Mouse (Mus musculus) lung, embryonic 16.5 days (tissue): ENCODE measurements around the gene Nodal. TPM values are rescaled to one million over a fixed set of nuclear protein-coding genes. Genes with fewer than 3 reads are reported as not detected.

Experiments
- ATAC-seq: fragments of 200-750 bp; cut with Nextera tagmentation; 2 replicates; pipeline ENCODE4 v1.8.0; 2017; ENCODE audit warnings: low read depth, mild to moderate bottlenecking, moderate library complexity
- H3K27ac ChIP-seq: fragments of 300-500 bp; sonication (generic); 2 replicates; pipeline ENCODE4 v1.5.1; 2014; ENCODE audit warnings: mild to moderate bottlenecking, control low read depth, low read length
- H3K27me3 ChIP-seq: fragments of 300-500 bp; sonication (generic); 2 replicates; pipeline ENCODE4 v1.6.1; 2014; ENCODE audit warnings: low read depth, low read length, mixed read lengths; ENCODE audit not compliant: control insufficient read depth, insufficient read depth
- H3K36me3 ChIP-seq: fragments of 300-500 bp; sonication (generic); 2 replicates; pipeline ENCODE4 v1.6.1; 2014; ENCODE audit warnings: low read length; ENCODE audit not compliant: control insufficient read depth, insufficient read depth
- H3K4me1 ChIP-seq: fragments of 300-500 bp; sonication (generic); replicated peaks from 2 replicates; pipeline ENCODE4 v1.6.1; 2014; ENCODE audit warnings: low read length, mixed read lengths; ENCODE audit not compliant: control insufficient read depth, insufficient read depth
- H3K4me2 ChIP-seq: fragments of 300-500 bp; sonication (generic); 2 replicates; pipeline ENCODE4 v1.6.1; 2014; ENCODE audit warnings: low read depth, low read length, control low read depth
- H3K4me3 ChIP-seq: fragments of 300-500 bp; sonication (generic); 2 replicates; pipeline ENCODE4 v1.5.1; 2014; ENCODE audit warnings: mild to moderate bottlenecking, low read length, control low read depth
- H3K9ac ChIP-seq: fragments of 300-500 bp; sonication (generic); 2 replicates; pipeline ENCODE4 v1.6.1; 2014; ENCODE audit warnings: low read length, control low read depth
- H3K9me3 ChIP-seq: fragments of 300-500 bp; sonication (generic); 2 replicates; pipeline ENCODE4 v1.6.1; 2016; ENCODE audit warnings: low read length; ENCODE audit not compliant: control insufficient read depth
- WGBS: fragments of 180-500 bp; shearing (Covaris S2); extraction: QIAGEN DNeasy Blood & Tissue Kit; methylation state at CpG from one replicate; pipeline ENCODE4 v1.1.7; 2014; 5-methylcytosine and 5-hydroxymethylcytosine counted together
- polyA plus RNA-seq: library from polyadenylated mRNA; unstranded; fragments of >200 nt; fragmentation: Nextera tagmentation; extraction: Ambion mirVana; gene quantifications from 2 replicates; pipeline ENCODE4 v1.2.1, GENCODE M21; 2015

The Nodal gene
- polyA plus RNA-seq, 1 experiment from 2014 or later = 0.20 TPM

- Histone ChIP-seq H3K36me3 (no peaks in the 10 kb centered on the region), H3K9ac (no peak overlapping the region), H3K27ac (no peak overlapping the region), H3K4me1 (no peaks in the 10 kb centered on the region), H3K4me2 (no peak overlapping the region), H3K4me3 (no peak overlapping the region), H3K9me3 (no peaks in the 10 kb centered on the region), H3K27me3 (peaks cover under 1% of the 10 kb centered on the region; the same call in 1 of the 2 replicates)
- 9% methylated on average over 4 of the region's 4 CpGs for WGBS
- ATAC-seq = no peak
Measured at GRCm38 (mm10) chr10:61409776-61410175, 8.0 kb upstream of the Nodal start.

DNA sequence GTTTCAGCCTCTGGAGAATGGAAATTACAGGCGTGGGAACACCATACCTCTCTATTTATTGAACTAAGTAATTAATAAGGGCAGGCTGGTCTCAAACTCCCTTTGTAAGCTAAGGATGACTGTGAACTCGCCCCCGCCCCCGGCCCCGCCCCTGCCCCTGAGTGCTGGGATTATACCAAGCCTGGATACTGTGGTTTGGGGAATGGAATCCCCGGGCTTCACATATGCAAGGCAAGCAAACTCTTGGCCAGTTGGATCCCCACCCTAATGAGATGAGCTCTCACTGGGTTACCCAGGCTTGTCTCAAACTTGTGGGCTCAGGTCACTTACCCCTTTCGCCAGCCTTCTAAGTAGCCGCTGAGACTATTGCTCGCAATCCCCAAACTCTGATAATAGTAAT lies 7.6 kb upstream of the Nodal start:
- no peaks in the 10 kb centered on the region for H3K4me1 ChIP-seq
- no peak overlapping the region for H3K4me2 ChIP-seq
- H3K36me3 ChIP-seq = no peaks in the 10 kb centered on the region
- H3K27ac ChIP-seq = no peak overlapping the region
- WGBS = 34% methylated on average over 9 of the region's 9 CpGs
- H3K9ac ChIP-seq = no peak overlapping the region
- H3K4me3 ChIP-seq = no peak overlapping the region
- no peaks in the 10 kb centered on the region for H3K9me3 ChIP-seq
- ATAC-seq = no peak
- H3K27me3 ChIP-seq = peaks cover 3% of the 10 kb centered on the region; the same call in 1 of the 2 replicates

- no peaks in the 10 kb centered on the region for H3K9me3 ChIP-seq
- H3K4me3 ChIP-seq = no peak overlapping the region
- no peaks in the 10 kb centered on the region for H3K4me1 ChIP-seq
- no peak overlapping the region for H3K9ac ChIP-seq
- no peaks in the 10 kb centered on the region for H3K36me3 ChIP-seq
- peaks cover 23% of the 10 kb centered on the region for H3K27me3 ChIP-seq
- no peak for ATAC-seq
- H3K4me2 ChIP-seq = no peak overlapping the region
- no peak overlapping the region for H3K27ac ChIP-seq
- WGBS = 16% methylated on average over 21 of the region's 21 CpGs
Measured at GRCm38 (mm10) chr10:61412910-61413625, 4.7 kb upstream of the Nodal start.

DNA sequence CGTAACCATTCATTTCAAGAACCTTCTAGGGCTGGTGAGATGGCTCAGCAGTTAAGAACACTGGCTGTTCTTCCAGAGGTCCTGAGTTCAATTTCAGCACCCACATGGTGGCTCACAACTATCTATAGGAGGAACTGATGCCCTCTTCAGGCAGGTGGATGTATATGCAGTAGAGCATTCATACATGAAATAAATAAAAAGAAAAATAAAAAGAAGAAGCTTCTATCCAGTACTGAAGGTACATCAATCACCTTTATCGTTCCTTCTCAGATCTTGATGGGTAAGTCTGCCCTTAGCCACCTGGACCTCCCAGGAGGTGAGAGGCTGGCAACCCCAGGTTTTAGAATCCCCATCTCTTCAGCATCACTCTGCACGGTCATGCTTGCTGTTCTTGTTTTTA lies 2.5 kb upstream of the Nodal start:
- 63% methylated on average over 3 of the region's 3 CpGs for WGBS
- H3K4me1 ChIP-seq = peaks cover 12% of the 10 kb centered on the region; the same call in 1 of the 2 replicates
- no peak overlapping the region for H3K9ac ChIP-seq
- H3K9me3 ChIP-seq = no peaks in the 10 kb centered on the region
- no peak overlapping the region for H3K4me2 ChIP-seq
- ATAC-seq = no peak
- peaks cover 44% of the 10 kb centered on the region for H3K27me3 ChIP-seq
- H3K4me3 ChIP-seq = no peak overlapping the region
- no peak overlapping the region for H3K27ac ChIP-seq
- no peaks in the 10 kb centered on the region for H3K36me3 ChIP-seq

DNA sequence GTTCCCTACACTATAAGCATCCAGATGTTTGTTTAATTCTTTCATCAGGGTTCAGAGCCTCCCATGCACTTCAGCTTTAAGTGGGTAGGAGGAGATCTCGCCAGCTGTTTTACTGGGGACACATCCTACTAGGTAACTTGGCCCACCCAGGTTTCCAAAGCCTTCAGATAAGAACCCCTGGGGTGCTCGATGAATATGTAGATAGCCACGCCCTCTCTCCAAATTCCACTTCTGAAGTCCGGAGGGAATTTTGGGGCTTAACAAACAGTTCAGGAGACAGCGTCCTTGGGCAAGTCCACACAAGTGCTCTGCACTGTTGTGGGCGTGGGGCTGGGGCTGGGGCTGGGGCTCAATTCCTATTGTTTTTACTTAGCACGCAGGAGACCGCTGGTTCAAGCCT lies 1.9 kb upstream of the Nodal start:
- no peak overlapping the region for H3K27ac ChIP-seq
- WGBS = 16% methylated on average over 8 of the region's 8 CpGs

DNA sequence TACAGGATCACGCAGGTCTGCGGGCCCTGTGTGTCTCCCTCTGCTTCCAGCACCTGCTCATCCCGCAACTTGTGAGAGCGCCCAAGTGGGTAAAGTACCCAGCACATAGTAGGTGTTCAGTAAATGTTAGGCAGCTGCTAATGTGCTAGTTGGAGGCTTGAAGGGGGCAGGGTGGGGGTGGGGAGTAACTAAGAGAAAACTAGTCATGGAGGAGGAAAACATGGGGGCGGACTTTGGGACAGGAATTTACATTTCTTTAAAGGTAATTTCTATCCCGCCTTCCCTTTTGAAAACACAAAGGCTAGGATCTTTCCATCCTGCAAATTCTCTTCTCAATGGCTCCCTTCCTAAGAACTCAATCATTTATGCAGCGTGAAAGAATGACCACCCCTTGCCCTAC lies 1.2 kb upstream of the Nodal start:
- Histone ChIP-seq H3K4me1 (peaks cover 12% of the 10 kb centered on the region; the same call in 1 of the 2 replicates), H3K36me3 (no peaks in the 10 kb centered on the region), H3K4me3 (no peak overlapping the region), H3K9me3 (no peaks in the 10 kb centered on the region), H3K4me2 (no peak overlapping the region), H3K27ac (no peak overlapping the region), H3K27me3 (peaks cover 44% of the 10 kb centered on the region), H3K9ac (no peak overlapping the region)
- no peak for ATAC-seq
- WGBS = 40% methylated on average over 7 of the region's 7 CpGs

More for the DNA sequence above, 1.9 kb upstream of the Nodal start:
- no peak overlapping the region for H3K9ac ChIP-seq
- H3K36me3 ChIP-seq = no peaks in the 10 kb centered on the region
- no peak overlapping the region for H3K4me2 ChIP-seq
- ATAC-seq = 0 out of 2 replicates have a peak, but pooled peaks have one; percentile 30
- H3K9me3 ChIP-seq = no peaks in the 10 kb centered on the region
- no peak overlapping the region for H3K4me3 ChIP-seq
- H3K4me1 ChIP-seq = peaks cover 12% of the 10 kb centered on the region; the same call in 1 of the 2 replicates
- peaks cover 44% of the 10 kb centered on the region for H3K27me3 ChIP-seq

DNA sequence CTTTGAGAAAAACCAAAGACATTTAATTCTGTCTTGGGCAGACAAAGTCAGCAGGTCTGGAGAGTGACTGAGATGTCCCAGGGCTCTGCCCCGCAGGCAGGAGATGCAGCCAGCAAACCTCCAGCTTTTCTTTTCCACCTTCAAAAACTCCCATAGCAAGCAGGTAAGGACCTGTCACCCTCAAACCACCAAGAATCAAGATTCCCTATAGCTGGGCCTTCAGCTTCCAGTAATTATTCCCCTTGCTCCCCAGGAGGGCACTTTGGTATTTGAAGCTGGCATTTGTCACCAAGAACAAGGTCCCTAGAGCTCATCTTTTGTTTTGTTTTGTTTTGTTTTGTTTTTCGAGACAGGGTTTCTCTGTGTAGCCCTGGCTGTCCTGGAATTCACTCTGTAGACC lies 726 bp upstream of the Nodal start:
- H3K4me3 ChIP-seq = no peak overlapping the region
- WGBS = 49% methylated on average over 2 of the region's 2 CpGs
- no peak for ATAC-seq
- no peaks in the 10 kb centered on the region for H3K9me3 ChIP-seq
- H3K36me3 ChIP-seq = no peaks in the 10 kb centered on the region
- peaks cover 12% of the 10 kb centered on the region; the same call in 1 of the 2 replicates for H3K4me1 ChIP-seq
- no peak overlapping the region for H3K27ac ChIP-seq
- no peak overlapping the region for H3K4me2 ChIP-seq
- no peak overlapping the region for H3K9ac ChIP-seq
- H3K27me3 ChIP-seq = peaks cover 44% of the 10 kb centered on the region

DNA sequence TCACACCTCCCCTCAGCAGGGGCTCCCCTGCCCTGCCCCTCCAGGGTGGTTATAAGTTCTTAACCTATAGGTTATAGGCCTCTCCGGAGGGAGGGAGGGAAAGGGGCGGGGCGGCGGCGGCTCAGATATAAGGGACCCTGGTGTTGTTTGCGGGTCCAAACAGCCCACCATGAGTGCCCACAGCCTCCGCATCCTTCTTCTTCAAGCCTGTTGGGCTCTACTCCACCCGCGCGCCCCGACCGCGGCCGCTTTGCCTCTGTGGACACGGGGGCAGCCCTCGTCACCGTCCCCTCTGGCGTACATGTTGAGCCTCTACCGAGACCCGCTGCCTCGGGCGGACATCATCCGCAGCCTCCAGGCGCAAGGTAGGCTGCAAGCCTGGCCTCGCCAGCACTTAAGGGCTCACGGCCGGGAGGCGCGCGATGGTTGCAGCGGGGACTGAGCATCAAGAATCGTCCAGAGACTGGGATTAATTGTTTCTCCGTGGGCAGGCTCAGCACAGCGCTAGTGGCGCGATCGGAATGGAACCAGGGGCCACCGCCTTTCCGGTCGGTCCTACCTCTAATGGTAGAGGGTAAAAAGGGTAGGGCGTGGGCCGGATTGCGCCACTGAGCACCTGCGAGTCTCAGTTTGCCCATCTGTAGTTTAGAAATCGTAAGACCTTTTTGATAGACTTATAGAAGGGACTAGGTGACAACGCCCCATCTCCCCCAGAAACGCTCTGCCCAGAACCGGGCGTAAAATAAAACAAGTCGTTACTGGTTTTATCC lies 544 bp downstream of the Nodal start:
- no peak overlapping the region for H3K27ac ChIP-seq
- H3K4me1 ChIP-seq = peaks cover 12% of the 10 kb centered on the region; the same call in 1 of the 2 replicates
- H3K4me3 ChIP-seq = peak overlapping the region; percentile 47
- ATAC-seq = peak; percentile 24; the same call in 1 of the 2 replicates
- peak overlapping the region; percentile 43 for H3K9ac ChIP-seq
- WGBS = 1% methylated on average over 50 of the region's 50 CpGs
- H3K9me3 ChIP-seq = no peaks in the 10 kb centered on the region
- H3K4me2 ChIP-seq = peak overlapping the region; percentile 72
- no peaks in the 10 kb centered on the region for H3K36me3 ChIP-seq
- peaks cover 44% of the 10 kb centered on the region for H3K27me3 ChIP-seq

GRCm38 (mm10) chr10:61419146-61419545 lies 1.4 kb downstream of the Nodal start:
- Histone ChIP-seq H3K36me3 (no peaks in the 10 kb centered on the region), H3K4me2 (no peak overlapping the region), H3K4me3 (no peak overlapping the region), H3K9me3 (no peaks in the 10 kb centered on the region), H3K4me1 (peaks cover 12% of the 10 kb centered on the region; the same call in 1 of the 2 replicates), H3K9ac (no peak overlapping the region), H3K27me3 (peaks cover 44% of the 10 kb centered on the region), H3K27ac (no peak overlapping the region)
- no peak for ATAC-seq
- 10% methylated on average over 23 of the region's 24 CpGs for WGBS
